Mouse (Mus musculus) spleen, adult 12 weeks (tissue): ENCODE results near the gene Serpina12.

ENCODE experiments used
- DNase-seq: peaks from one replicate; pipeline ENCODE4 v3.0.0; 2022; ENCODE audit warnings: low spot score

The Serpina12 gene

DNA sequence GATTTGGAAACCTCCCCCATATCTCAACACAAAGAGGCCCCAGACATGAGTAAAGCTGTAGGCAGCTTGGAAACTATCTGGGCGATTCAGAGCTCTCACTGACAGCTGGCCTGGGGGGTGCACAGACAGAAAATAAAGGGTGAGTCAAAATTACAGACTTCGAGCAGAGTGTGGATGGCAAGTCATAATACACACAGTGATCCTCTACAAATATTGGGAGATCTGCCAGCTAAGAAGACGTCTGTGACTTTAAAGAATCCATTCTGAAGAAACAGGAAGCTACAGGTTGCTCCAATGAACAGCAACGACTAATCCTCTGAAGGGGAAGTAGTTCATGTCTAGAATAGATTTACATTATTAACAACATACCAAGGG lies 41.0 kb downstream of the Serpina12 start:
- DNase-seq, result no peak

DNA sequence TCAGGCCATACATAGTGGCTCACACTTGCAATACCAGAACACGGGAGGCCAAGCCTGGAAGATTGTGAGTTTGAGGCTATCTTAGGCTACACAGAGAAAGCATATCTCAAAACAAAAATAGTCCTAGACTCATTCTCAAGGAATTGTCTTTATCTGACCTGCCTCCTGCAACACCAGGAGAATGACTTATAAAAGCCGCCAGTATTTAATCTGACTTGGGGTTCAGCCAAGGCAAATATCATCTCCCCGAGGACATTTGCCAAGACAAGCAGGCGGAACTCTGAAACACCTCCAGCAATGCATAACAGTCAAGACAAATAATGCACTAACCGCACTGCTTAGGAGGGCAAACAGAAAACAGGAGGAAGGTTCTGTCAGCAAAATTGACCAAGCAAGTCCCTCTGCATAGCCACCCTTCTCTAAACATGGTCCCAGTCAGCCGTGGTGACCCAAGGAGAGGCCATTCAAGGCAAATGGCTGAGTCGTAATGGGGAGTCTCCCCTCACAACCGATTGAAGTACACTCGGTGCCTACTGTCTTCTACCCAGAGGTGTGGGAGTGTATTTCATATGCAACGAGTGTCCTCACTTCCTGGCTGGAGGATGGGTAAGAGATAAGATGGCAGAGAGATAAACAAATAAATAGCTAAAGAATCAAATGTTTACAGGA lies 41.5 kb downstream of the Serpina12 start:
- no peak for DNase-seq

- no peak for DNase-seq
Observed at GRCm38 (mm10) chr12:104000594-104000993, 43.6 kb downstream of the Serpina12 start.

DNA sequence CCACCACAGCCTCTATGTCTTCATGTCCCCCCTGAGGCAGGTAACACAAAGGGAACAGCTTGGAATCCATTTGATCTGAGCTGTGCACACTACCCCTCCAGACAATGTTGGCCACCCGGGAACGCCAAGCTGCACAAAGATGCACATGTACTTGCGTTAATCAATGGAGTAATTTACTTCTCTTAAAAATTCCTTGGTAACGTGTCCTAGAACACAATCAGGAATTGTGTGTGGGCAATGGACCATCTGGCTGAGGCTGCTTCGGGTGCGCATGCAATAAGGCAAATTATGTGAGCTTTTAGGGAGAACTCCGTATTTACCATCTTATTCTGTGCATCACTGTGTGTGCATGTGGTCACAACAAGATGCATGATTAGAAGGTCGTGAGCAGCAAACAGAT lies 44.6 kb downstream of the Serpina12 start:
- DNase-seq, result no peak

DNA sequence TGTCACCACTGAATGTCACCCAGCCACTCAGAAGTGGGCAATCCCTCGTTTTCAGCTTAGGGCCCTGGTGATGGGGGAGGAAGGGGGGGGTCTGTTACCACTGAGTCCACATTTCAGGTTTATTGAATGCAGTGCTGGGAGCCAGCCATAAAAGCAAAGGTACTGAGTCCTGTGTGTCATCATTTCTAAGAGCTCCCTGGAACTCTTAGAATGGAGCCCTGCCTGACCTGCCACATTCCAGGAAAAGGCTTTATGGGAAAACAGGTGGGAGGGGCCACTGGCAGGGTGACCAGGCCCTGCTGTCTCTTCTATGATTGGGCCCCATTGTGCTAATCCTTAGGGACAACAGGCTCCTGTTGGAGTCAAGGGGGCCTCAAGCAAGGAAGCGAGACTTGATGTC lies 47.7 kb downstream of the Serpina12 start:
- no peak for DNase-seq

GRCm38 (mm10) chr12:103995292-103996072 lies 48.8 kb downstream of the Serpina12 start:
- no peak for DNase-seq

GRCm38 (mm10) chr12:103992945-103993344 lies 51.3 kb downstream of the Serpina12 start:
- no peak for DNase-seq

GRCm38 (mm10) chr12:103989857-103990256 lies 54.4 kb downstream of the Serpina12 start, which contains the start of gene Serpina11:
Gene Serpina11, minus strand, starts transcription at chr12:103989957.
- DNase-seq, result no peak

- DNase-seq, result no peak
Observed at GRCm38 (mm10) chr12:103989514-103989767, 54.8 kb downstream of the Serpina12 start.

GRCm38 (mm10) chr12:103988754-103989513 lies 55.3 kb downstream of the Serpina12 start:
- DNase-seq, result no peak

- no peak for DNase-seq
Observed at GRCm38 (mm10) chr12:103985868-103986267, 58.4 kb downstream of the Serpina12 start.

DNA sequence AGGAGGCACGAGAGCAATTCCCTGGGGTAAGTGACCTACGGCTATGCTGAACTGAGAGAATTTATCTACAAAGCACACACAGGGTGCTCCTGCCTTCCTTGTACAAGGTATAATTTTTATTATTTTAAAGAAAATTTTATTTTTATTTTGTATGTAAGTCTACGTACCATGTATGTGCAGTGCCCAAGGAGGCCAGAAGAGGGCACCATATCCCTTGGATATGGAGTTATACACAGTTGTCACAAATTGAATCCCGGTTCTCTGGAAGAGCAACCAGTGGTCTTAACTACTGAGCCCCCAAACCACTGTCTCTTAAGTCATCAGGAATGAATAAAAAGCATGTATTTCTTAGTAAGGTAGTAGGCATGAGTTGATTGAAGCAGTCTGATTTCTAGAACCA lies 59.3 kb downstream of the Serpina12 start:
- no peak for DNase-seq

DNA sequence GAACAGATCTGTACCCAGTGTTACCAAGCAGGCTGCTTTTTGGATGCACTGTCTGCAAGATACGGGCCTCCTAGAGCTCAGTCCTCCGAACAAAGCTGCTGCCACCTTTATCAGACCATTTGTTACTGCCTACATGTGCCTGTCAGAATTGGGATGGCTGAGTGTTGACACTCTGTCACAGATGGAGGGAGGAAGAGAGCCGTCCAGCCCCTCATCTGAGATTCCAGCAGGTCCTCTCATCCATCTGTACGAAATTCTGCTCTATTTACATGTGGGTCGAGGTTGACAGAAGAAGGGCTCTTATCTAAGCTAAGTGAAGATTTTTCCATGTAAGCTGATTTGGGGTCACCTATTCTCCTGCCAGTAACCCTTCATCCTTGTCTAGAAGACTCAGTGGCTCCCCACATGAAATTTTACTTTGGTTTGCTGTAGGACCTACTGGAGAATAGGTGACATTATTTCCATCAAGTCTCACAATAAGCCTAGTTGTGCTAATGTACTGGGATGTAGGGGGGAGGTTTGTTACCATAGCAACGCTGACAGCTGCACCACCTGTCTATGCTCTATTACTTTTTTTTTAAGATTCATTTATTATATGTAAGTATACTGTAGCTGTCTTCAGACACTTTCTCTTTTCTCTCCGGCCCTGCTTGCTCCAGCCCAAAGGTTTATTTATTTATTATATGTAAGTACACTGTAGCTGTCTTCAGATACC lies 62.4 kb downstream of the Serpina12 start:
- no peak for DNase-seq
